Mouse (Mus musculus): ENCODE measurements around the gene Ptpra.
A peak's percentile ranks its signal among the peaks of the same experiment; 100 is the strongest.

Ptpra gene

GRCm38 (mm10) chr2:130597601-130598010, 147.5 kb downstream of the Ptpra start:
- peak; percentile 12 for DNase-seq (ENCODE audit: low read depth, low spot score)

GRCm38 (mm10) chr2:130598399-130598798, 148.3 kb downstream of the Ptpra start:
- DNase-seq (ENCODE audit: low read depth, low spot score) = no peak

GRCm38 (mm10) chr2:130602195-130602594, 152.1 kb downstream of the Ptpra start:
- DNase-seq (ENCODE audit: low read depth, low spot score) = no peak
